Comparison of ENCODE assay signal across 8 mouse cellular contexts in genomic region chr6:127965497-127965896, GRCm38 (mm10).
DNase-seq lines count a peak whose midpoint lies in the region; ATAC-seq lines count a peak whose summit lies in the region.

No protein-coding gene starts in this region.

- no peaks in the 10 kb centered on the region for H3K9me3 ChIP-seq in midbrain, embryonic 14.5 days (ENCODE audit: control insufficient read depth, low read length)
- H3K9me3 ChIP-seq in heart, embryonic 11.5 days (replicated peaks; ENCODE audit: control insufficient read depth, low read length), result no peaks in the 10 kb centered on the region

- H3K9ac ChIP-seq in midbrain, embryonic 14.5 days (replicated peaks; ENCODE audit: low read length), result no peak overlapping the region
- no peak overlapping the region for H3K9ac ChIP-seq in heart, embryonic 11.5 days (ENCODE audit: low read depth, low read length)

- DNase-seq in layer of hippocampus, adult 11-12 months (ENCODE audit: low spot score), result peak; percentile 37
- no peak for DNase-seq in layer of hippocampus, adult 9-10 months (ENCODE audit: low spot score)
- DNase-seq in cerebellum, adult 8-10 months, result peak; percentile 30
- peak; percentile 57 to 60 for DNase-seq in frontal cortex, postnatal 10 days (ENCODE audit: low spot score in 2 of 2)
- peak; percentile 72 for DNase-seq in midbrain, embryonic 14.5 days
- DNase-seq in spleen, adult 12 weeks (ENCODE audit: low spot score), result no peak
- DNase-seq in adrenal gland, postnatal 36 days, result no peak

- peaks cover 6% of the 10 kb centered on the region; the same call in 1 of the 2 replicates for H3K36me3 ChIP-seq in midbrain, embryonic 14.5 days (ENCODE audit: control insufficient read depth, insufficient read depth, low read length)
- H3K36me3 ChIP-seq in heart, embryonic 11.5 days (ENCODE audit: control insufficient read depth, insufficient read depth, low read length), result peaks cover 14% of the 10 kb centered on the region

- no peak overlapping the region for H3K4me2 ChIP-seq in midbrain, embryonic 14.5 days (ENCODE audit: low read length)
- H3K4me2 ChIP-seq in heart, embryonic 11.5 days, result no peak overlapping the region

- 0 out of 2 replicates have a peak, but pooled peaks cover 3% of the 10 kb centered on the region for H3K4me1 ChIP-seq in midbrain, embryonic 14.5 days (ENCODE audit: control insufficient read depth, insufficient read depth, low read length)
- H3K4me1 ChIP-seq in heart, embryonic 11.5 days (ENCODE audit: control insufficient read depth, insufficient read depth, low read length), result peaks cover 12% of the 10 kb centered on the region

- ATAC-seq in midbrain, embryonic 14.5 days (ENCODE audit: low FRiP score, low TSS enrichment), result peak; percentile 32
- no peak; the same call in 1 of the 2 replicates for ATAC-seq in heart, embryonic 11.5 days (replicated peaks; ENCODE audit: insufficient number of reproducible peaks, low FRiP score, low TSS enrichment)

- no peak overlapping the region for H3K27ac ChIP-seq in midbrain, embryonic 14.5 days (replicated peaks; ENCODE audit: low read depth, low read length)
- no peak overlapping the region for H3K27ac ChIP-seq in heart, embryonic 11.5 days (ENCODE audit: low read depth, low read length)

- H3K4me3 ChIP-seq in midbrain, embryonic 14.5 days (replicated peaks; ENCODE audit: low read depth, low read length), result no peak overlapping the region
- no peak overlapping the region for H3K4me3 ChIP-seq in heart, embryonic 11.5 days (ENCODE audit: low read depth, low read length)

- 38% methylated on average over 8 of the region's 8 CpGs for WGBS in midbrain, embryonic 14.5 days
- WGBS in heart, embryonic 11.5 days (ENCODE audit: insufficient replicate concordance), result 54% methylated on average over 8 of the region's 8 CpGs

- no peaks in the 10 kb centered on the region for H3K27me3 ChIP-seq in midbrain, embryonic 14.5 days (ENCODE audit: control insufficient read depth, insufficient read depth, low read length)
- H3K27me3 ChIP-seq in heart, embryonic 11.5 days (ENCODE audit: control insufficient read depth, insufficient read depth, low read length), result no peaks in the 10 kb centered on the region

Comparison
In these comparisons a context has a peak if more than half of its experiments do, and no peak if none do; other contexts are left out.
1. DNase-seq: peak in layer of hippocampus, adult 11-12 months (single experiment), cerebellum, adult 8-10 months (single experiment), frontal cortex, postnatal 10 days (2 of 2) and midbrain, embryonic 14.5 days (single experiment); none in layer of hippocampus, adult 9-10 months (single experiment), spleen, adult 12 weeks (single experiment) and adrenal gland, postnatal 36 days (0 of 2).